Mouse (Mus musculus): ENCODE measurements around the gene Rad51b. TPM values are rescaled to one million over a fixed set of nuclear protein-coding genes. Genes with fewer than 3 reads are reported as not detected.

Gene Rad51b
- total RNA-seq, 2 experiments from 2014 or later: 0.17 to 0.23 TPM

- peak; percentile 54 for DNase-seq (ENCODE audit: low spot score)
These were observed 500.0 kb downstream of the Rad51b start for GRCm38 (mm10) chr12:79796823-79797821.

GRCm38 (mm10) chr12:79798488-79798887 lies 501.4 kb downstream of the Rad51b start:
- no peak for DNase-seq (ENCODE audit: low spot score)

DNA sequence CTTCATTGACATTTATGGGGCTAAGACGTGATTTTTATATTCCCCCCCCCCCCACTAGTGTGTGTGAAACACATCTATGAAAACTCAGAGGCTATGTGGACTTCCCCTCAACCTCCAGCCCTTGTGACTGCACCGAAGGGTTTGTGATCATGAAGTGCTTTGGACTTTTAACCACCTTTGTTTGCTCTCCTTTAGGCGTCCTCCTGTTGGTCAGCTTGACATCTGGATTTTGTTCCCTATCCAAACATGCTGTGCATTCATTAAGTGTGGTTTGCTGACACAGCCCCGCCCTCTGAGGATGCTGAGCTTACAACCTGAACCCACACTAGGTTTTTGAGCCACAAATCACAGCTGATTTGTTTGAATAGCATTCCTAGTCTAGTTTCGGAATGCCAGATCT lies 502.3 kb downstream of the Rad51b start:
- DNase-seq (ENCODE audit: low spot score): no peak

DNA sequence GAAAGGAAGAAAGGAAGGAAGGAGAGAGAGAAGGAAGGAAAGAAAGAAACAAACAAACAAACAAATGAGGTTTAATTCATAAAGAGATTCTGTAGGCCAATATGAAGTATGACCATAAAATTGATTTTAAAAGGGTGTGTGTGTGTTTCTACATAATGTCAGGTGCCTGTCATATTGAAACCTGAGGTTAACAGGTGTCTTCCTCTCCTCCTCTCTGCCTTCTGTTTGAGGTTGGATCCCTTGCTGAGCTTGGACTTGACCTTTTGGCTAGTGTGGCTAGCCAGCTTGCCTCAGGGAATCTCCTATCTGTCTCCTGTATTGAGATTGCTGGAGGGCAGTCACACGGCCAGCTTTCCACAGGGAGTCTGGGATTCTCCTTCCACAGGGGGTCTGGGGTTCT lies 506.6 kb downstream of the Rad51b start:
- DNase-seq (ENCODE audit: low spot score): no peak

- DNase-seq (ENCODE audit: low spot score): no peak
These were observed 507.9 kb downstream of the Rad51b start for GRCm38 (mm10) chr12:79804776-79805524.

DNA sequence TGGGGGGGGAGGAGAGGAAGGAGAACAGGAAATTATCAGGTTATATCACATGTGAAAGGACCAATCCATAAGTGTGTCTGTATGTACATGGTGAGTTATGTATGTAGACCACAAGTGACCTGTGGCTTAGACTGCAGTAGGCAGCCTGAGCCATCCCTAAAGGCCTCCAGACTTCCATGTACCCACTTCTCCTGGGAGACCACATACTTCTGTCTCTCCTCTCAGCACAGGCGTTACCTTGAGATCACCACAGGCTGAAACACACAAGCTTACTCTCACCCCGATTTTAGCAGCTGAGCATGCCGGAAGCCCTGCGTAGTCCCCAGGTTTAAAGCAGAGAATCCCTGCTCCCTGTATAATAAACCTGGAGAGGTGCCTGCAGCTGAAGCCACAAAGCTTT lies 509.9 kb downstream of the Rad51b start:
- DNase-seq (ENCODE audit: low spot score): no peak

DNA sequence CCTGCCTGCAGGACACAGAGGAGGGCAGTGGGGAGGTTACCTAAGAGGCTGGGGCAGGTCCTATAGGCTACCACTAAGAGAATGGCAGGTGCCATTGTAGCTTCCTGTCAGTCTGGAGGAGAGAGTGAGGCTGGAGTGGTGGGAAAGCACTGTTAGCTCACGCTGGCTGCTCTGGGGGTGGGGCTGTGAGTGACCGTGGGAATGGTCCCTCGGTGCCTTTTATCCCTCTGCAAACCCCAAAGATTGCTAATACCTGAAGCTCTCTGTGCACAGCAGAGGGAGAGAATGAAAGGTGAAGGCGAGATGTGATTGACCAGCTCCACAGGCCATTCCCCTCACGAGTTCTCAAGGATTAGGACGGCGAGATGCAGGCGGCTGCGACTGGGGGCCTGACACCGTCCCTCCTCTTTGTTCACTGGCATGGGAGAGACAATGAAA lies 510.3 kb downstream of the Rad51b start:
- no peak for DNase-seq (ENCODE audit: low spot score)

DNA sequence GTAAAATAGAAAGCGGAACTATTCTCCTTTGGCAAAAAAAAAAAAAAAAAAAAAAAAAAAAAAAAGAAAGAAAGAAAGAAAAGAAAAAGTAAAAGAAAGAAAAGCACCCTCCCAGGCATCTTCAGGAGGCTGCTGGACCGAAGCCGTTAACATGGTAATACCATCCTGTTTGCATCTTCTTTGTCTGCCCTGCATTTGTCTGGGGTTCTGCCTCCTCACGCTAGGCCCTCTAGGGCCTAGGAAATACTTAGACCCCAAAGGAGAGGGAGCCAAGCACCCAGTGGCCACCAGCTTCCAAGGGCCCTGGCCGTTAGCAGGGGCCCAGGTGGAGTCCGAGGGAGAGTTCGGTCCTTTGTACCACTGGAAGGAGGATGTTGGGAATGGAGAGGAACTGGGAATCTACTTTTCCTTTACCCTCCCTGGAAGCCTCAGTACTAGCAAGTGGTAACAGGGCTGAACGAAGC lies 510.9 kb downstream of the Rad51b start:
- no peak for DNase-seq (ENCODE audit: low spot score)

DNA sequence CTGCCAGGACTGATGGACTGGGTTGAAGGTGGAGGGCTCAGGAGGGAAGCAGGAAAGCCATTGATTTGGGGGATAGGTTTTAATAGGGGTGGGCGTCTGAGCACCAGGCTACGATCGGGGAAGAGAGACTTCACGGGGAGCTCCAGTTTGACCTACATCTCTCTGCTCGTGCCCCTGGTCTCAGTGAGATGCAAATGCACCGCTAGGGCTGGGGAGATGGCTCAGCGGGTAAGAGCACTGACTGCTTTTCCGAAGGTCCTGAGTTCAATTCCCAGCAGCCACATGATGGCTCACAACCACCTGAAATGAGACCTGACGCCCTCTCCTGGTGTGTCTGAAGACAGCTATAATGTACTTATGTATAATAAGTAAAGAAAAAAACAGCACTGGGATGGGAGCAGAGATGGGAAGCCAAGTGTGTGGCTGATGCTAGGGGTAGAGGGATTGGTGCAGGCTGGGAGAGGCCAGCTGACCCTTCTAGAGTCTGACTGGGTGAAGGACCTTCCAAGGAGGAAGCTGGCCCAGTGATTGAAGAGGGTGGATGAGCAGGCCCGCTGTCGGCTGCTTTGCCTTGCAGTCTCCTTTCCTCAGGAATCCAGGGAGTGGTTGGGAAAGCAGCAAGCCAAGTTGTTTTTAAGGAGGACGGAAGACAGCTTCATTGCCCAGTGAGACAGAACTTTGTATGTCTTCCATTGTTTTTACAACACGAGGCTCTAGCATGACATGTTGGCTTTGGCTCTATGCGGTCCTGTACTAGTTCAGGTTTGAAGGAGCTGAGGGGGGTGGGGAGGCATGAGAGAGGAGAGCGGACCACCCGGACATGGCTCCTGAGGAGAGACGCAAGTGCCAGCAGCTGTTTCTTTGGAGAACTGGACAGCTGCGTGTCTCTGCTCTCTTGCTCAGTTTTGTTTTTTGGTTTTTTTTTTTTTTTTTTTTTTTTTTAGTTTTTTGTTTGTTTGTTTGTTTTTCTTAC lies 511.6 kb downstream of the Rad51b start:
- DNase-seq (ENCODE audit: low spot score): no peak

- DNase-seq (ENCODE audit: low spot score): no peak
These were observed 512.4 kb downstream of the Rad51b start for GRCm38 (mm10) chr12:79809518-79809917.

DNA sequence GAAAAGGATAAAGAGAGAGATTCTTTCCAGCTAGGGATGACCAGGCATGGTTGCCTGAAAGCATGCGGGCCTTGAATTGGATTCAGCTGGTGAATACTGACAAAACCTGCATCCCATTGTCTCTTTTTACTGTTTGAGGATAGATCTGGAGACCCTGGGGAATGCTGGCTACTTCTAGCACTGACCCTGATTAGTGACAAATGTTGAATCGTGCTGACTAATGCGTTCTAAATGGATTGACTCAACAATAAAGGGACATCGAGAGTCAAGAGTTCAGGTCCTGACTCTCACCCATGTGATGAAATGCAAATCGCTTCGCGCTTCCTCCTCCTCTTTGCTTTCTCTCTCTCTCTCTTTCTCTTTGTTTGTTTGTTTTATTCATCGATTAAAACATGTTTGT lies 515.3 kb downstream of the Rad51b start:
- DNase-seq (ENCODE audit: low spot score): no peak

DNA sequence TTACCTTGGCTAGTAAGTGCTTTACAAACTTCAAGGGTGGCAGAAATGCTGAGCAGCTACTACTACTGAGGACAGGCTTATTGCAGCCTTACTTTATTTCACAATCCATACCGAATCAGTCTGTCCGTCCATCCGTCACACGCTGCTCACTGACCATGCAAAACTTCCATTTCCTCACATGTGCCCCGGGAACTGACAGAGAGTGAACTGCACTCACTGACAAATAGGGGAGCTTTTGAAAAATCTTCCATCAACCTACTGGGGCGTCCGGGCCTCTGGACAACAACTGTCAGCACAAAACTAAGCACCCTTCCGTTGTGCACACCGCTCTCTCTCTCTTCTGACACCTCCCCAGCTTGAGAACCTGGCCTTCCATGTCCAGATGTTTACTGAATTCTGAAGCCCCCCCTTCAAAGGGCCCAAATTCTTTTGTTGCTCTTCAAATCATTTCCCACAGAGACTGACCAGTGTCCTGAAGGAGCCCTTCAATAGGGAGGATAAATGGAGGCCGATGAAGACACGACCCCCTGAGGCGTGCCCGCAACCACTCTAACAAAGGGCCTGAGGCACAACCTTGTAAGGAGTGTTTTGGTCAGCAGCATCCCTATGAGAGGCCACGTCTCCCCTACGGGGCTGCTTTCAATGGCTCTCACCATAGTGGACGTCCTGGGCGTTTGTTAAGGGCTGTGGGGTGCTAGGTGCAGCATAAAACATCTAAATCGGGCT lies 515.9 kb downstream of the Rad51b start:
- no peak for DNase-seq (ENCODE audit: low spot score)

GRCm38 (mm10) chr12:79813566-79814305 lies 516.7 kb downstream of the Rad51b start:
- no peak for DNase-seq (ENCODE audit: low spot score)

DNA sequence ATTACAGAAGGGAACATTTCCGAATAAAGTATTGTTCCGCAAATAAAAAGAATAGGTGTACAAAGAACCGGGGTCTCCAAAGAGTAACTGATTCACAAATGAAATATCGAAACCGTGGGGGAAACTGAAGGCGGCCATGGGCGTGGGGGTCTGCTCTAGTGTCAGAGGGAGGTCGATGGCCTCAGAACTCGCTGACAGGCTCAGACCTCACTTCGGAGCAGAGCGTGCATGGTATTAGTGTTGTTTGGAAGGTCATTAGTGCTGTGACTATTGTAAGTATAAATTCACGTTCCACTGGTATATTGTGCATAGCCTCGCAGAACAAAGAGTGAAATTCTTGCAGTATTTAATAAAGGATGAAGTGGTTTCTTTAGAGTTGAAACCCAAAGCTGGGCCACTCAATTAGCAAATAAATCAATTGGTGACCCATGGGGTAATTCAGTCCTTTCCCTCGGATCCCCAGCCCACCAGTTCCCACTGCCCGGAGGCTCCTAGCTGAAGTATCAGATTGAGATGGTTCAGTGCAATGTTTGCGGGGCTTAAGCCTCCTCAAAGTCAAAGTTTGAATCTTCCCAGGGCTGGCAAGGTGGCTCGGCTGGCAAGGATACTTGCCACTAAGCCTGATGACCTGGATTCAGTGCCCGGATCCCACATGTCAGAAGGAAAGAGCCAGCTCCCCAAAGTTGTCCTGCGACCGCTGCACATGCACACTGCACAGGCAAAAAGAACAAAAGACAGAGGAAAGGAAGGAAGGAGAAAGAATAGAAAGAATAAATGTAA lies 517.4 kb downstream of the Rad51b start:
- peak; percentile 52 for DNase-seq (ENCODE audit: low spot score)

- DNase-seq (ENCODE audit: low spot score): no peak
These were observed 519.2 kb downstream of the Rad51b start for GRCm38 (mm10) chr12:79816241-79816640.

DNA sequence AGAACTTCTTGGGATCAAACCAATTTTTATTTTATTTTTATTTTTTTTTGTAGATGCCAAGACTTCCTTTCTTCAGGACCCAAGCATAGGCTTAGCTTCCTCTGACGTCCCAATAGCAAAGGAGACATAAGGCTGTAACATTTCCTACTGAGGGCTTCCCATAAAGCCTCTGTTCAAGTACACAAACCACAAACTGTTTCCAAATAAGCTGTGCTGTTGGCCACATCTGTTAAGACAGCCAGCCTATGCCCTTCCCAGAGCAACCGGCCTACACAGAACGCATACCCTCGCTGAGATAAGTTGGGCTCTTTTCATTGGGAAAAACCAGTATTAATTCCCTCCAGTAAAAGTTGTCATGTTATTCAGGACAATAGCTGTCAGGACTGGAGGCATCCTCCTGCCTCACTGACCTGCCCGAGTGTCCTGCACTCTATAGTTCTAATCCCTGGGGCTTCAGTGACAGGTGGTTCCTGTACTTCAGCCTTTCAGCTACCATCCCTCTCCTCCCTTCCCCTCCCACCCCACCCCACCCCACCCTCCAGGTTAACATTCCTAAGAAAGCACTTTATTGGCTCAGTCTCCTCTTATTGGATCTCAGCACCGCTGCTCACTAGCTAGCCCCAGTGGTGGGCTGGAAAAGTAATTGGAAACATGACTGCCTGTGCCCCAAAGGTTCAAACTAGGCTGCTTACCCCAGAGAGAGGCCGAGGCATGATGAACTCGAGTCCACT lies 523.3 kb downstream of the Rad51b start:
- DNase-seq (ENCODE audit: low spot score): no peak

DNA sequence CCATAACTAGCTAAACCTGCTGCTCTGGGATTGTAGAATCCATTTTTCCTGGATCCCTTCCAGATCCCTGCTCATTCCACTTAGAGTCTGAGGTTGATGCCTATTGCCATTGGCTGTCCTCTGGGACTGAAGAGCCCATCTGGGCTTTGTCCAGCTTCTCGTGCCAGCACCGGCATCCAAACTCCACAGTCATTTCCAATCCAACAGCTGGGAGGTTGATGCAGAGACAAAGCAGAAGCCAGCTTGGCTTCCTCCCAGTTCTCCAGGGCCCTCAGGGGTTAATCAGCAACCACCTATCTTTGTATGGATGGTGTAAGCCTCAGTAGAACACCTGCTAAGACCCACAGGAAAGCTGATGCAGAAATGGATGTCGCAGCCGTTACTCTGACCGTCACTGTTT lies 524.8 kb downstream of the Rad51b start:
- no peak for DNase-seq (ENCODE audit: low spot score)

GRCm38 (mm10) chr12:79822401-79822800 lies 525.3 kb downstream of the Rad51b start:
- DNase-seq (ENCODE audit: low spot score): no peak

All from gastrocnemius, adult 18-20 months (tissue).